Comparison of ENCODE assay signal across 14 mouse cellular contexts in the genomic region with DNA sequence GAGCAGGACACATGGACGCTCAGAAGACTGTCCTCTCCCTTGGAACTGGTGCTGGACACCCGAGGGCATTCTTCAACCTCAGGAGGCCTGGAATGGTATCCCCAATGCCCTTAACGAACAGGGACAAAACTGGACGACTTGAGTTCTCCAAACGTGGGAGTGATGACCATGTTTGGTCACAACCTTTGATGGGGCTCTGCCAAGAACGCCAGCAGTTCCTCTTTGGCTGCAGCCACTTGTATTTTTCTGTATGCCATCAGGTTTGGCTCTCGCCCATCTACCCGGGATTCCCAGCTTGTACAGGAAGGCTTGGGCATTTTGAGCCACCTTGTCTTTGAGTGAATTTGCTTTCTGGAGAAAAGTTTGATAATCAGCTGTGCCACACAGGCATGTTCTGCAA. TPM values are rescaled to one million over a fixed set of nuclear protein-coding genes. Genes with fewer than 3 reads are reported as not detected.
DNase-seq lines count a peak whose midpoint lies in the region; ATAC-seq and TF ChIP-seq lines count a peak whose summit lies in the region.
"Had no signal": no experiment of that assay in that cellular context is flagged by ENCODE, and none has a peak within 500 bp of the region (broad histone marks: within the 10 kb centered on the region; RNA-seq: fewer than 3 reads in every experiment).

No protein-coding gene starts in this region.

- intact Hi-C loops in left cerebral cortex, postnatal 4 days (cut with DNase I): no loop called here

- no peak for TF ChIP-seq POLR2A in small intestine, adult 2 months (IDR thresholded peaks at IDR 0.05; ENCODE audit: low read depth, low read length)

- WGBS in forebrain, embryonic 10.5 days: 87% methylated on average over 8 of the region's 8 CpGs
- WGBS in forebrain, embryonic 13.5 days: 83% methylated on average over 8 of the region's 8 CpGs
- WGBS in small intestine, adult 2 months: 24% methylated on average over 8 of the region's 8 CpGs

- no peak for DNase-seq in forebrain, embryonic 10.5 days (ENCODE audit: extremely low spot score, low spot score)
- DNase-seq in left cerebral cortex, postnatal 4 days: peak; percentile 88
- DNase-seq in left cerebral cortex, adult 18-20 months (ENCODE audit: low spot score in 2 of 2): no peak
- peak; percentile 93 to 94 for DNase-seq in cerebellum, postnatal 10 days
- no peak for DNase-seq in adipocyte (ENCODE audit: low spot score)
- no peak for DNase-seq in layer of hippocampus, adult 9-10 months (ENCODE audit: low spot score)
- DNase-seq: forebrain, postnatal 0 days had no signal

- peaks cover 25% of the 10 kb centered on the region for H3K4me1 ChIP-seq in forebrain, embryonic 10.5 days
- no peaks in the 10 kb centered on the region for H3K4me1 ChIP-seq in forebrain, embryonic 13.5 days
- H3K4me1 ChIP-seq in small intestine, adult 2 months (ENCODE audit: control insufficient read depth, insufficient read depth, insufficient read length, low read length): peaks cover 47% of the 10 kb centered on the region
- H3K4me1 ChIP-seq: midbrain, embryonic 12.5 days had no signal

- H3K9me3 ChIP-seq in forebrain, embryonic 10.5 days: no peaks in the 10 kb centered on the region
- no peaks in the 10 kb centered on the region for H3K9me3 ChIP-seq in forebrain, embryonic 13.5 days (replicated peaks)
- H3K9me3 ChIP-seq: heart, embryonic 13.5 days; limb, embryonic 10.5 days; liver, embryonic 15.5 days; midbrain, embryonic 12.5 days had no signal

- H3K4me3 ChIP-seq in forebrain, embryonic 10.5 days: no peak overlapping the region
- H3K4me3 ChIP-seq in forebrain, embryonic 13.5 days: no peak overlapping the region
- no peak overlapping the region for H3K4me3 ChIP-seq in small intestine, adult 2 months (ENCODE audit: low read depth, low read length)
- H3K4me3 ChIP-seq: heart, embryonic 13.5 days; limb, embryonic 10.5 days; liver, embryonic 15.5 days; midbrain, embryonic 12.5 days had no signal

- no peak for ATAC-seq in forebrain, embryonic 13.5 days
- ATAC-seq: forebrain, postnatal 0 days had no signal

- no peaks in the 10 kb centered on the region for H3K27me3 ChIP-seq in forebrain, embryonic 10.5 days (ENCODE audit: poor library complexity, severe bottlenecking)
- no peaks in the 10 kb centered on the region for H3K27me3 ChIP-seq in forebrain, embryonic 13.5 days
- H3K27me3 ChIP-seq in small intestine, adult 2 months (ENCODE audit: control insufficient read depth, insufficient read depth, low read length): no peaks in the 10 kb centered on the region
- H3K27me3 ChIP-seq: heart, embryonic 13.5 days; liver, embryonic 15.5 days; midbrain, embryonic 12.5 days had no signal

- H3K36me3 ChIP-seq in forebrain, embryonic 10.5 days (replicated peaks): no peaks in the 10 kb centered on the region
- H3K36me3 ChIP-seq in forebrain, embryonic 13.5 days (ENCODE audit: poor library complexity, severe bottlenecking): no peaks in the 10 kb centered on the region
- H3K36me3 ChIP-seq in small intestine, adult 2 months (ENCODE audit: control insufficient read depth, insufficient read depth, low read length): no peaks in the 10 kb centered on the region
- H3K36me3 ChIP-seq: heart, embryonic 13.5 days; limb, embryonic 10.5 days; liver, embryonic 15.5 days; midbrain, embryonic 12.5 days had no signal

- no peak for TF ChIP-seq CTCF in small intestine, adult 2 months (IDR thresholded peaks at IDR 0.05; ENCODE audit: extremely low read depth, insufficient read length, insufficient replicate concordance, low read depth, low read length)

- 0 out of 2 replicates have a peak overlapping the region, but pooled peaks have one; percentile 66 for H3K27ac ChIP-seq in forebrain, embryonic 10.5 days
- H3K27ac ChIP-seq in forebrain, embryonic 13.5 days: no peak overlapping the region
- H3K27ac ChIP-seq in small intestine, adult 2 months (ENCODE audit: insufficient read depth, low read depth, low read length): peak overlapping the region; percentile 90
- H3K27ac ChIP-seq: heart, embryonic 13.5 days; kidney, postnatal 0 days; limb, embryonic 10.5 days; liver, embryonic 15.5 days; midbrain, embryonic 12.5 days had no signal

- no peak overlapping the region for H3K9ac ChIP-seq in forebrain, embryonic 13.5 days
- H3K9ac ChIP-seq: forebrain, postnatal 0 days; heart, embryonic 13.5 days; liver, embryonic 15.5 days; midbrain, embryonic 12.5 days had no signal

- H3K4me2 ChIP-seq in forebrain, embryonic 13.5 days: no peak overlapping the region
- H3K4me2 ChIP-seq: heart, embryonic 13.5 days; liver, embryonic 15.5 days; midbrain, embryonic 12.5 days had no signal

RNA-seq across cellular contexts. Expression of gene Cfap97d2, which starts 8.0 kb away (rescaled TPM):
- 1.4 and 2.0 TPM in 2 replicates for polyA plus RNA-seq in forebrain, embryonic 10.5 days (2016; fragmentation: Nextera tagmentation; extraction: Ambion mirVana)
- 1.4 and 1.8 TPM in 2 replicates for polyA plus RNA-seq in forebrain, embryonic 13.5 days (2015; fragmentation: Nextera tagmentation; extraction: Ambion mirVana)
- total RNA-seq in left cerebral cortex, postnatal 4 days (2021): 1 to 10 TPM in 1 of 2 experiments, under 1 TPM in 1; 0.66 to 1.9 TPM
- 1 to 10 TPM; 1.3 TPM for total RNA-seq in left cerebral cortex, adult 18-20 months (2021)
- polyA plus RNA-seq in small intestine, adult 2 months (2012; rRNA removed): not detected in 2 replicates
- polyA plus RNA-seq: heart, embryonic 13.5 days; kidney, postnatal 0 days; limb, embryonic 10.5 days; liver, embryonic 15.5 days had no signal

RNA-seq across cellular contexts. Expression of gene Rasa3, which starts 20.3 kb away (rescaled TPM):
- 24.8 and 27.2 TPM in 2 replicates for polyA plus RNA-seq in forebrain, embryonic 10.5 days (2016; fragmentation: Nextera tagmentation; extraction: Ambion mirVana)
- 18.2 and 19.9 TPM in 2 replicates for polyA plus RNA-seq in forebrain, embryonic 13.5 days (2015; fragmentation: Nextera tagmentation; extraction: Ambion mirVana)
- 10 to 100 TPM; 46.4 to 49.1 TPM for total RNA-seq in left cerebral cortex, postnatal 4 days (2021)
- total RNA-seq in left cerebral cortex, adult 18-20 months (2021): 10 to 100 TPM; 65.6 to 72.9 TPM
- polyA plus RNA-seq in small intestine, adult 2 months (2012; rRNA removed): 8.5 and 13.1 TPM in 2 replicates

RNA-seq across cellular contexts. Expression of gene Cdc16, which starts 59.8 kb away (rescaled TPM):
- 215 and 222 TPM in 2 replicates for polyA plus RNA-seq in forebrain, embryonic 10.5 days (2016; fragmentation: Nextera tagmentation; extraction: Ambion mirVana)
- 191 and 206 TPM in 2 replicates for polyA plus RNA-seq in forebrain, embryonic 13.5 days (2015; fragmentation: Nextera tagmentation; extraction: Ambion mirVana)
- total RNA-seq in left cerebral cortex, postnatal 4 days (2021): 10 to 100 TPM; 70.1 to 76.1 TPM
- total RNA-seq in left cerebral cortex, adult 18-20 months (2021): 10 to 100 TPM; 46.3 to 47.7 TPM
- 10.4 and 17.5 TPM in 2 replicates for polyA plus RNA-seq in small intestine, adult 2 months (2012; rRNA removed)

Comparison
In these comparisons a context has a peak if more than half of its experiments do, and no peak if none do; other contexts are left out.
1. DNase-seq: peak in left cerebral cortex, postnatal 4 days (single experiment) and cerebellum, postnatal 10 days (2 of 2); none in forebrain, embryonic 10.5 days (single experiment), left cerebral cortex, adult 18-20 months (0 of 2), adipocyte (single experiment) and layer of hippocampus, adult 9-10 months (single experiment).
2. RNA of gene Cdc16, which starts 59.8 kb away (polyA plus RNA-seq): 215 to 222 TPM in forebrain, embryonic 10.5 days and 191 to 206 TPM in forebrain, embryonic 13.5 days; 10.4 to 17.5 TPM in small intestine, adult 2 months; every median in the first group is over 10 times any median in the second.